Mouse (Mus musculus) ovary, adult 18-20 months (tissue): ENCODE data around the gene Olfr131.
"Not testable (repeated sequence)": the region's sequence is repeated elsewhere in the genome, so short reads cannot be mapped to it uniquely, and the experiment has no call there.

Source experiments
- DNase-seq: peaks from one replicate; pipeline ENCODE4 v3.0.0; 2022; ENCODE audit warnings: low spot score, mixed read lengths

The Olfr131 gene

DNA sequence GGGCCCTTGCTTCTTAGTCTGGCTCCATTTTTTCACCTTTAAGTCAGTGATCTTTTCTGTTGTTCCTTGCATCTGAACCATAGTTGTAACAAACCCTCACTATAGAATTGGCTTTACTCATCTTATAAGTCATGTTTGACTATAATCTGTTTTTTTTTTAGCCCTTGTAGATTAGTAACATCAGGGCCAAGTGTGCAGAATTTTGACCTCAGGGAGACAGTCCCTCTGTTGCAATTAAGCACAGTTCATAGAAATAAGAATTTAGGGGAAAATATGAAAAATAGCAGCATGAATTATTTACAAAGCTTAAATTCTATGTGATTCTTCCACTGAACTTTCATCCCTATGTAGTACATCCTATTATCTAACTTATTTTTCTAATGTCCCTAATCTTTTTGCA, at the start of gene Olfr131:
Olfr131 (minus strand) TSS at position 101 of the 400 bp plus-strand sequence.
- DNase-seq = no peak

DNA sequence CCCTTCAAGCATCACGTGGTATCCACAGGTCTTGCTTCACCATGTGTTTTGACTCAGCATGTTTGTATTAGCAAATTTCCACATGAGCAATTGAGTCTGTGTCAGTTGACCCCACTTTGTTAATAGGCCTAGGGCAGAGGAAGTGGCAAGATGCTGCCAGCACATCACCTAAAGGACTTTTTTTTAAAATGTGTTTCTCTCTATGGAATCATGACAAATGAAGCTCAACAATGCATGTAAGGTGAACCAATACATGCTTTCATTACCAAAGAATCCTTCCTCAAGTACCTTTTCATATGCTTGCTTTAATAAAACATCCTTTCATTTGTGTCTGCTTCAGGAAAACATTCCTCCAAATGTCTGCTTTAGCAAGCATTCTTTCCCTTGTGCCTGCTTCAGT, 45.9 kb upstream of the Olfr131 start, which contains the start of gene Olfr132:
Olfr132 (minus strand) TSS at position 101 of the 400 bp plus-strand sequence.
- DNase-seq = no peak

GRCm38 (mm10) chr17:38125371-38125770, 36.9 kb upstream of the Olfr131 start:
- DNase-seq = not testable (repeated sequence)

- DNase-seq = not testable (repeated sequence)
These were observed 35.7 kb upstream of the Olfr131 start for GRCm38 (mm10) chr17:38124199-38124598.

DNA sequence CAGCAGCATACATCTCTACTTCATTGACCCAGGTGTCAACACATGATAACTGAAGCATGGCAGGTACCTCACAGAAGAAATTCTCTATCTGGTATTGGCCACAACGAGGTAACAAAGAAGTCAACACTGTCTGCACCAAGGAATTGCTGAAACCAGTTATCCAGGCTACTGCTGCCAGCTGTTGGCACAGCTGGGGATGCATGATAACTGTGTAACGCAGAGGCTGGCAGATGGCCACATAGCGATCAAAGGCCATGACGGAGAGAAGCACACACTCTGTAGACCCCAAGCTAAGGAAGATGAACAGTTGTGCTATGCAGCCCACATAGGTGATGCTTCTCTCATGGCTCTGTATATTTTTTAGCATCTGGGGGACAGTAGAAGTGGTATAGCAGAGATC, 6.1 kb downstream of the Olfr131 start:
- no peak for DNase-seq

DNA sequence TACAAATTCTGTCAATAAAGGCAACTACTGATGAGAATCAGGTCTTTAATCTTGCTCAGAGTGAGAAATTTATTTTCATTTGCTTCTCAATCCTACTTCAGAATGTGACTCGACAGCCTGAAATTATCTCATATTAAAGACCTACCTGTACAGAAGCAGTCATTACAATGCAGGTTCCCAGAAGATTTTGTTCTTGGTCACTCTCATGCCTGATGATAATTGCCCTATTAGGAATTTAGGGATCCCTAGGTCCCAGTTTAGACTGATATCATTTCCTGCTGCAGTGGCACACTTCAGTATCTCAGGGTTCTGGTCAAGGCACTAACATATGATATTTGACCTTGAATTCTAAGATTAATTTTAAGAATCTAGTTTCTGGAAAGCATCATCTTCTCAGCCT, 24.9 kb downstream of the Olfr131 start, which contains the start of gene Olfr130:
Olfr130 (plus strand) TSS at position 301 of the 400 bp plus-strand sequence.
- DNase-seq = no peak

DNA sequence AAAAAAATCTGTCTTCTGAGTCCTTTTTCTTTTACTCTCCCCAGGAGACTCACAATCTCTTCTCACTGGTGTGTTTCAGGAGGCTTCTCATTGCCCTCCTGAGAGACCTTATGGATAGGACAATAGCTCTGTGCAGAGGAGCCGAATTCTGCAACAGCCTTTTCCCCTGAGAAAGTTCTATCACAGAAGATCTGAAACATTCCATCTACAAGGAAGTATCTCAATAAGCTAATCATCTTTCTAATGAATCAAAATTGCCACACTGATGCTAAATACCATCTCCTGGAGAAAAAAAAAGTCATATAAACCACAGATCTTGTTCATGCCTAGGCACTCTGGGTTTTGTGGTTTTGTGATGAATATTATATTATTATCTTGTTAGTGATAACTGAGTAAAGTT, 28.5 kb downstream of the Olfr131 start, which contains the start of gene Olfr129:
Olfr129 (minus strand) TSS at position 101 of the 400 bp plus-strand sequence.
- DNase-seq = no peak
